Mouse (Mus musculus): ENCODE measurements around the gene Entpd6.

DNA sequence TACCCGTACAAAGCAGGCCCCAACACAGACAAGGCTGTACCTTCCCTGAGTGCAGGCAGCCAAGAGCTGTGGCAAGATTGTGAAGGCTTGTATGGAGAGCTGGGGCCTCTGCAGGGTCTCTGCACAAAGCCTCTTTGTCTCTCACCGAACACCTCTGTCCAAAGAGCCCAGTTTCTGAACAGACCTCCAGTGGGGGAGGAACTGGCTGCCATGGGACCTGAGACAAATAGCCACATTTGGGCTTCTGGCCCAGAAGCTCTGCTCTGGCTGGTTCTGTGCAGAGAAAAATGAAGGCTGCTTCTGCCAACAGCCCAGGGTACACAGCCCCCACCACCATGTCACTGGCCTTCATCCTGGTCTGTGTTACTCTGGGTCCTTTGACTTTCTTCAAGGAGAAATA, 16.8 kb downstream of the Entpd6 start:
- no peak for TF ChIP-seq CTCF (IDR thresholded peaks at IDR 0.05; ENCODE audit: extremely low read depth, insufficient read depth, insufficient read length, insufficient replicate concordance)
- TF ChIP-seq POLR2A (IDR thresholded peaks at IDR 0.05; ENCODE audit: low read depth, low read length), result no peak
